Mouse (Mus musculus) G1E (cell line): ENCODE data around the gene Tmem246. TPM values are rescaled to one million over a fixed set of nuclear protein-coding genes. Genes with fewer than 3 reads are reported as not detected.

Experiments
- ATAC-seq: 2 replicates; pipeline ENCODE4 v1.8.0; 2016; ENCODE audit warnings: mild to moderate bottlenecking; ENCODE audit not compliant: insufficient number of reproducible peaks, poor library complexity, low FRiP score, severe bottlenecking; ENCODE audit errors: extremely low read depth
- DNase-seq: peaks from one replicate; pipeline ENCODE4 v3.0.0; 2012; ENCODE audit warnings: low spot score
- H3K27me3 ChIP-seq: 2 replicates; pipeline ENCODE4 v1.6.1; 2012; ENCODE audit warnings: mild to moderate bottlenecking, low read length, inconsistent platforms; ENCODE audit not compliant: insufficient read depth
- H3K36me3 ChIP-seq: replicated peaks from 2 replicates; pipeline ENCODE3; 2012; ENCODE audit warnings: mild to moderate bottlenecking, inconsistent platforms
- H3K4me1 ChIP-seq: 2 replicates; pipeline ENCODE4 v1.6.1; 2012; ENCODE audit warnings: low read depth, low read length, inconsistent platforms, mixed read lengths; ENCODE audit not compliant: insufficient read depth
- H3K4me3 ChIP-seq: 2 replicates; pipeline ENCODE4 v1.5.1; 2012; ENCODE audit warnings: low read depth, mild to moderate bottlenecking, inconsistent platforms, low read length, moderate library complexity, mixed read lengths
- H3K9me3 ChIP-seq: replicated peaks from 2 replicates; pipeline ENCODE4 v1.6.1; 2012; ENCODE audit warnings: inconsistent platforms
- CTCF ChIP-seq: IDR thresholded peaks from 2 replicates; pipeline ENCODE4 v1.5.1; 2012; ENCODE audit warnings: low read depth, low read length, inconsistent platforms, mixed read lengths
- GATA1 ChIP-seq: IDR thresholded peaks from 2 replicates; pipeline ENCODE4 v1.6.1; 2012; ENCODE audit warnings: borderline replicate concordance, low read length, inconsistent platforms, mixed read lengths
- GATA2 ChIP-seq: IDR thresholded peaks from 2 replicates; pipeline ENCODE4 v1.6.1; 2012; ENCODE audit warnings: low read depth, low read length, inconsistent platforms, borderline replicate concordance
- POLR2AphosphoS5 ChIP-seq: IDR thresholded peaks from 2 replicates; pipeline ENCODE4 v1.6.1; 2012; ENCODE audit warnings: low read depth, low read length, inconsistent platforms; ENCODE audit not compliant: insufficient replicate concordance
- TAL1 ChIP-seq: conservative IDR thresholded peaks from 2 replicates; pipeline ENCODE4 v1.6.1; 2012; ENCODE audit warnings: low read depth, low read length, inconsistent platforms, mixed read lengths
- polyA plus RNA-seq: library from polyadenylated mRNA; stranded (reverse); fragments of >175 nt; gene quantifications from 2 replicates; pipeline ENCODE4 v1.2.3, GENCODE M21; 2012
- total RNA-seq, 2 experiments: library from RNA; stranded (forward) in 1 of 2; stranded (reverse) in 1 of 2; fragments of 200-1000 nt in 1 of 2; fragments of >200 nt in 1 of 2; fragmentation: Nextera tagmentation in 1 of 2; gene quantifications; 2 replicates each; pipeline ENCODE4 v1.2.3; 2014 to 2017

Gene Tmem246
- total RNA-seq (2014; fragmentation: Nextera tagmentation) (19.0 and 30.1 TPM in 2 replicates), total RNA-seq (2017) (16.6 and 19.7 TPM in 2 replicates), polyA plus RNA-seq (27.3 and 29.5 TPM in 2 replicates)

DNA sequence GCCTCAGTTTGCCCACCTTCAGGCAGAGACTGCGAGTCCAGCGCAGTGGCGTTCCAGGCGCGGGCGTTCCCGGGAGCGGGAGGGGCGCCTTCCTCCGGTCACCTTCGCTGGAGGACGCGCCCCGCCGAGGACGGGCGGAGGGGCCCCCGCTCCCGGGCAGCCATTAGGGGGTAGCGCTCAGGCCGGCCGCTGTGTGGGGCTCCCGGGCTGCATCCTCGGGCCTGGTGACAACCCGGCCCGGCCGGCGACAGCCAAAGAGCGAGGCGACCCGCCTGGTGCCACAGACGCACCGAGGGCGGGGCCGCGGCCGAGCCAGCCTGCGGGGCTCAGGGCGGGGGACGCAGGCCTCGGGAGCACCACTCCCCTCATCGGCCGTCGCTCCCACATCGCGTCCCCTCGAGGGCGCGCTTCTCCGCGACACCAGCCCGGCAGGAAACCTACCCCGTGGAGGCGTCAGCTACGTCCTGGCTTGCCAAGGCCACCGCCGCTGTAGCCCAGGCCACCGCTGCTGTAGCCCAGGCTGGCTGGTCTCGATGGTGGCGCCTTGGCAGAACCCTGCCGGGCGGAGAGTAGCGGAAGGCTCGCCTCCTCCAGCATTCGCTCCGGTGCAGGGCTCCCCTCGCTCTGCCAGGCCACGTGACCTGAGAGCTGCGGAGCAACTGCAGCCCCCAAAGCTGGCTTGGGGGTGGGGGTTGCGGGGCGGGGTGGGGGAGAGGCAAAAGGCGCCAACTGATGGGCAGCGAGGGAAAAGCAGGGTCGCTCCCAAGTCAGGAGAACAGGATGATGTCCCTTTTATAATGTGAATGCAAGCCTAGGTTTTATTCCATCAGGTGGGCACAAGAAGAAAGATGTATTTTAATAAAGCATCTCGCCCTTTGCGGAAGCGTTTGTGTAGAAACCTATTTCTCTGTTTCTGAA is at the start of gene Tmem246:
Gene Tmem246, minus strand, starts transcription at position 694 of the 918 bp plus-strand sequence.
- Histone ChIP-seq H3K4me1 (peaks cover 33% of the 10 kb centered on the region), H3K4me3 (peak within 1 kb of the TSS; percentile 92), H3K36me3 (peaks cover 4% of the 10 kb centered on the region), H3K9me3 (no peaks in the 10 kb centered on the region), H3K27me3 (no peaks in the 10 kb centered on the region)
- DNase-seq (peak; percentile 54), ATAC-seq (peak; percentile 72)
- TF ChIP-seq GATA1 (no peak), POLR2AphosphoS5 (no peak), CTCF (no peak), GATA2 (no peak), TAL1 (no peak)

DNA sequence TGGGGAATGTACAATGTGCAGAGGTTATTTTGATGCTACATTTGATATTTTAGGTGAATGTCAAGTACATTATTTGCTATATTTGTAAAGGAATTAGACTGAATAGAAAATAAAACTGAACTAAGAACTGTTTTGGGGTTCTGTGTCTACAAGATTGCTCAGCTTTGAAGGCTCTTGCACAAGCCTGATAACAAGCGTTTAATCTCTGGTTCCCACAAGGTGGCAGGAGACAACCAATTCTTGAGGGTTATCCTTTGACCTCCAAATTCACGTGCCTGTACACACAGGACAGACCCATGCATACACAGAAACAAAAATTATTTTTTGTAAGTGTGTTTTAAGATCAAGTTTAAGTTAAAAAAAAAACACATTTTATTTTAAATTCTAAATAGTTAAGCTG is 42.2 kb upstream of the Tmem246 start:
- ATAC-seq (peak; percentile 57), DNase-seq (no peak)
- Histone ChIP-seq H3K27me3 (no peaks in the 10 kb centered on the region), H3K4me1 (peaks cover 8% of the 10 kb centered on the region; the same call in 1 of the 2 replicates), H3K9me3 (no peaks in the 10 kb centered on the region), H3K4me3 (no peak overlapping the region), H3K36me3 (peaks cover 90% of the 10 kb centered on the region)
- TF ChIP-seq GATA1 (no peak), TAL1 (no peak)

DNA sequence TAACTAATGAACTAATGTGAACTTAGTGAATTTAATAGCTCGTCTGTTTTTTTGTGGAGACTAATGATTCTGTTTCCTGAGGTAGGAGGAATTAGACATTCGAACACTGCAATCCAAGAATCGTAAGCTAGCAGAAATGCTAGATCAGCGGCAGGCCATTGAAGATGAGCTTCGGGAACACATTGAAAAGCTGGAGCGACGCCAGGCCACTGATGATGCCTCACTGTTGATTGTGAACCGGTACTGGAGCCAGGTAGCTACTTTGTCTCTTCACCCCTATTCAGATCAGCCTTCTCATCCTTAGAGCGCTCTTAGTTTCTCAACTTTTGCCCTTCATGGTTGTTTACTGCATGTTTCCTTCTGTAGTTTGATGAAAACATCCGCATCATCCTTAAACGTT is 40.1 kb upstream of the Tmem246 start:
- Histone ChIP-seq H3K27me3 (no peaks in the 10 kb centered on the region), H3K36me3 (peaks cover 85% of the 10 kb centered on the region), H3K9me3 (no peaks in the 10 kb centered on the region), H3K4me3 (no peak overlapping the region), H3K4me1 (peaks cover 24% of the 10 kb centered on the region)
- DNase-seq (no peak), ATAC-seq (no peak)
- TF ChIP-seq TAL1 (no peak), GATA2 (no peak), POLR2AphosphoS5 (no peak), CTCF (no peak), GATA1 (no peak)

DNA sequence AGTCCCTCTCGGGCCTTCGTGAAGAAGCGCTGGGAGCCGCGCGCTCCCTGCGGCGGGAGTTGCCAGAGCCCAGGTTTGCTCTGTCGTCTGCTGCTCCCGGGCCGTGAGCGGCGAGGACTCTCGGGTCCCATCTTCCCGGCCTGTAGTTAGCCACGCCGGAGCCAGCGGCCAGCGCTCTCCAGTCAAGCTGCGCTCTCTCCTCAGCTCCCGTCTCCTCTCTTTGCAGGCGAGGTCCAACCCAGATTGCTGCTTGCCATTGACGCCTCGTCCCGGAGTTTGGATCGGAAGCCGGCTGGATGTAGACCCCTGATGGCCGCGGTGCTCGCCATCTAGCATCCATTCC is 34.4 kb upstream of the Tmem246 start:
- Histone ChIP-seq H3K4me1 (peaks cover 25% of the 10 kb centered on the region), H3K4me3 (peak overlapping the region; percentile 80), H3K27me3 (no peaks in the 10 kb centered on the region), H3K36me3 (peaks cover 37% of the 10 kb centered on the region), H3K9me3 (no peaks in the 10 kb centered on the region)
- no peak for ATAC-seq
- no peak for TF ChIP-seq GATA2
- TF ChIP-seq POLR2AphosphoS5, result no peak
- no peak for TF ChIP-seq GATA1
- no peak for TF ChIP-seq TAL1
- TF ChIP-seq CTCF, result no peak
- DNase-seq, result no peak

DNA sequence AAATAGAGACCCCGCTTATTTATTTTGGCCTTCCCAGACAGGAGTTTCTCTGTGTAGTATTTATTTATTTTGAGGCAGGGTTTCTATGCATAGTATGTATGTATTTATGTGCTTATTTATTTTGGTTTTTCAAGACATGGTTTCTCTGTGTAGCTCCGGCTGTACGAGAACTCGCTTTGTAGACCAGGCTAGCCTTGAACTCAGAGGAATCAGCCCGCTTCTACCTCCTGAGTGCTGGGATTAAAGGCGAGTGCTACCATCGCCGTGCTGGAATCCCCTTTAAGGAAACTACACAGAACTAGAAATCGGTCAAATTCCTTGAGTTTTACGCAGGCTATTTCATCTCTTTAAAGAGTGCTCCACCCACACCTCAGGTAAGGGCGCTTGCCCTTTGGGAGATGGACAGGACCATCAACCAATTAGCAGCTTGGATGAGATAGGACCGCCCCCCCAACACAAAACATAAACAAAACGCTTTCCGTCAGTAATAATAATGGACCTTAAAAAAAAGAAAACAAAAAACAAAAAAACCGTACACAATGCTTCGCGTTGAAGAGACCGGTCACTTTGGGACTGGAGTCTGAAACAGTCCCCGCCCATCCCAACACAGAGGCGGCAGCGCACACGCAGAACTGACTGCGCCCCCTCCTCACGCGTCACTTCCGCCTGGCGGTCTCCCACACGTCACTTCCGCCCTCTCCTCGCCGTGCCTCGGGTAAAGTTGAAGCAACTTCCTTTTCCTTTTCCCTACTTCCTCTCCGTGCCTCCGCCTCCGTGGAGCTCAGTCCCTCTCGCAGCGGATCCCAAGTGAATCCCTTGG is 33.9 kb upstream of the Tmem246 start, which contains the start of gene Rnf20:
Gene Rnf20, plus strand, starts transcription at position 688 of the 820 bp plus-strand sequence.
- Histone ChIP-seq H3K36me3 (peaks cover 31% of the 10 kb centered on the region), H3K4me3 (peak within 1 kb of the TSS; percentile 80), H3K27me3 (no peaks in the 10 kb centered on the region), H3K9me3 (no peaks in the 10 kb centered on the region), H3K4me1 (peaks cover 29% of the 10 kb centered on the region)
- TF ChIP-seq GATA2 (no peak), CTCF (no peak)
- ATAC-seq (peak; percentile 95), DNase-seq (peak; percentile 94)

DNA sequence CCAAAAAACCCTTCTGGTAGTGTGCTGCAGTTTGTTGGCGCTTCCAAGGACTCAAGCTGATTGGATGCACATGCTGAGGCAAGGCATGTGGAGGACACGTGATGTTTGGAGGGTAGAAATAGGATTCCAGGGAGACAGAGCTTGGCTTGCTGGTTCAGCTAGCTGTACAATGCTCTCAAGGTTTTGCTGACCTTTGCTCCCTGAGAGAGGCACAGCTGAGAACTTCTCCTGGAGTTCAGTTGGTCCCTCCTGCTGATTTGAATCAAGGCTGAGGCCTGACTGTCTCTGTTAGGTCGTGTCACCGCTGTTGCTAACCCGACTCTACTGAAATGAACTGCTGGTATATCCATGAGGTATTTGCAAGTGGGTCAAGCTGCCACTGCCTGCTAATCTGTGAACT is 31.3 kb upstream of the Tmem246 start:
- Histone ChIP-seq H3K4me1 (peaks cover 32% of the 10 kb centered on the region), H3K27me3 (no peaks in the 10 kb centered on the region), H3K9me3 (no peaks in the 10 kb centered on the region), H3K4me3 (no peak overlapping the region), H3K36me3 (peaks cover 5% of the 10 kb centered on the region)
- DNase-seq (no peak), ATAC-seq (no peak)
- TF ChIP-seq TAL1, result no peak
- no peak for TF ChIP-seq POLR2AphosphoS5
- no peak for TF ChIP-seq GATA2
- no peak for TF ChIP-seq GATA1
- no peak for TF ChIP-seq CTCF
